Mouse (Mus musculus) stomach, postnatal 0 days (tissue): ENCODE data around the gene Tspo.

Source experiments
- CTCF ChIP-seq: IDR thresholded peaks from 2 replicates; pipeline ENCODE4 v1.5.1; 2016; ENCODE audit warnings: antibody characterized with exemption, low read depth, mild to moderate bottlenecking, moderate library complexity
- EP300 ChIP-seq: optimal IDR thresholded peaks from 2 replicates; pipeline ENCODE3; 2016; ENCODE audit warnings: antibody characterized with exemption

GRCm38 (mm10) chr15:83572132-83572531, 8.7 kb downstream of the Tspo start:
- TF ChIP-seq EP300 = no peak
- no peak for TF ChIP-seq CTCF
